ENCODE assay signal across 10 mouse cellular contexts in the genomic region with DNA sequence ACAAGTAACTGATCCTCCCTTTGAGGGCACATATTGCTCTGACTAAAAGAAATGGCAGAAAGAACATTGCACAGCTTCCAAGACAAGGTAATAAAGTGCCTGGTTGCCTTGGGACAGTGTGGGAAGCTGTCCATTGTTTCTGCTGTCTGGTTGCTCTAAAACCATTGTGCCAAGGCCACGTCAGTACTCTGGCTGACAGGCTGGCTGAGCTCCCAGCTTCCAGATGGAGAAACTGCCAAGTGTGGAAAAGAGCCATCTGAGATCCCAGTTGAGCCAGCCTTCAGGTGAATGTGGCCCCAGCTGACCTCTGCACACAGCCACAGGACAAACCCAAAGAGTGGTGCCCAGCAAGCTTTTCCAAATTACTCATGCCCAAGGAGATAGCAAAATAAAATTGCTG.
DNase-seq lines count a peak whose midpoint lies in the region; ATAC-seq and TF ChIP-seq lines count a peak whose summit lies in the region.
"Had no signal": no experiment of that assay in that cellular context is flagged by ENCODE, and none has a peak within 500 bp of the region (broad histone marks: within the 10 kb centered on the region; RNA-seq: fewer than 3 reads in every experiment).

No protein-coding gene starts in this region.

- no peak overlapping the region for H3K9ac ChIP-seq in lung, postnatal 0 days (replicated peaks; ENCODE audit: low read depth)
- H3K9ac ChIP-seq: lung, embryonic 15.5 days; stomach, embryonic 15.5 days had no signal

- H3K27me3 ChIP-seq in lung, postnatal 0 days (replicated peaks; ENCODE audit: insufficient read depth, low read length) = no peaks in the 10 kb centered on the region
- H3K27me3 ChIP-seq: lung, embryonic 15.5 days; stomach, embryonic 15.5 days had no signal

- ATAC-seq in lung, postnatal 0 days = no peak

- H3K4me2 ChIP-seq in lung, postnatal 0 days (replicated peaks; ENCODE audit: low read depth, low read length) = no peak overlapping the region
- H3K4me2 ChIP-seq: lung, embryonic 15.5 days; stomach, embryonic 15.5 days had no signal

- no peaks in the 10 kb centered on the region for H3K4me1 ChIP-seq in lung, postnatal 0 days (ENCODE audit: insufficient read depth, low read depth, low read length)
- H3K4me1 ChIP-seq: lung, embryonic 15.5 days; stomach, embryonic 15.5 days had no signal

- whole genome bisulfite sequencing in lung, postnatal 0 days = 35% methylated on average over 1 of the region's 1 CpGs

- no peaks in the 10 kb centered on the region for H3K9me3 ChIP-seq in lung, postnatal 0 days (ENCODE audit: low read length)
- H3K9me3 ChIP-seq: lung, embryonic 15.5 days; stomach, embryonic 15.5 days had no signal

- intact Hi-C loops in gastrocnemius, adult 2 months (cut with DNase I) = no loop called here

- no peak for TF ChIP-seq CTCF in lung, postnatal 0 days (IDR thresholded peaks at IDR 0.05)
- no peak for TF ChIP-seq CTCF in gastrocnemius, adult 2 months (IDR thresholded peaks at IDR 0.05)
- TF ChIP-seq CTCF in layer of hippocampus, adult 2 months (conservative IDR thresholded peaks at IDR 0.05) = no peak

- no peaks in the 10 kb centered on the region for H3K36me3 ChIP-seq in lung, postnatal 0 days (ENCODE audit: insufficient read depth, low read length)
- H3K36me3 ChIP-seq: lung, embryonic 15.5 days; stomach, embryonic 15.5 days had no signal

- H3K27ac ChIP-seq in lung, postnatal 0 days (ENCODE audit: low read length) = no peak overlapping the region
- no peak overlapping the region for H3K27ac ChIP-seq in gastrocnemius, adult 2 months
- H3K27ac ChIP-seq in layer of hippocampus, adult 2 months = peak overlapping the region; percentile 54
- H3K27ac ChIP-seq: lung, embryonic 15.5 days; stomach, embryonic 15.5 days had no signal

- peak; percentile 12 to 23 for DNase-seq in lung, adult 18-20 months
- no peak for DNase-seq in lung, postnatal 0 days (ENCODE audit: low spot score)
- DNase-seq in cerebellum, adult 11-12 months = peak; percentile 97
- peak; percentile 42 for DNase-seq in gastrocnemius, adult 2 months
- DNase-seq in layer of hippocampus, adult 2 months (ENCODE audit: low spot score in 2 of 2) = peak; percentile 44 to 65
- DNase-seq in right cerebral cortex, adult 18-20 months = peak; percentile 74
- no peak for DNase-seq in embryo, embryonic 11 days
- DNase-seq in urinary bladder, adult 2 months (ENCODE audit: low spot score) = no peak

- no peak for TF ChIP-seq EP300 in lung, postnatal 0 days (IDR thresholded peaks at IDR 0.05)

- H3K4me3 ChIP-seq in lung, postnatal 0 days (ENCODE audit: low read depth, low read length) = no peak overlapping the region
- H3K4me3 ChIP-seq in gastrocnemius, adult 2 months = no peak overlapping the region
- H3K4me3 ChIP-seq in layer of hippocampus, adult 2 months = no peak overlapping the region
- H3K4me3 ChIP-seq: lung, embryonic 15.5 days; stomach, embryonic 15.5 days had no signal

Comparison
In these comparisons a context has a peak if more than half of its experiments do, and no peak if none do; other contexts are left out.
1. DNase-seq: peak in lung, adult 18-20 months (2 of 2), cerebellum, adult 11-12 months (single experiment), gastrocnemius, adult 2 months (single experiment), layer of hippocampus, adult 2 months (2 of 2) and right cerebral cortex, adult 18-20 months (single experiment); none in lung, postnatal 0 days (single experiment), embryo, embryonic 11 days (single experiment) and urinary bladder, adult 2 months (single experiment).